Mouse (Mus musculus): ENCODE measurements at regions not wholly inside any gene's neighbourhood (a gene's known extent, or its start where the extent isn't known, plus 50 kb on each side); places are given as distances from the start of the nearest gene placed in this dataset.

DNA sequence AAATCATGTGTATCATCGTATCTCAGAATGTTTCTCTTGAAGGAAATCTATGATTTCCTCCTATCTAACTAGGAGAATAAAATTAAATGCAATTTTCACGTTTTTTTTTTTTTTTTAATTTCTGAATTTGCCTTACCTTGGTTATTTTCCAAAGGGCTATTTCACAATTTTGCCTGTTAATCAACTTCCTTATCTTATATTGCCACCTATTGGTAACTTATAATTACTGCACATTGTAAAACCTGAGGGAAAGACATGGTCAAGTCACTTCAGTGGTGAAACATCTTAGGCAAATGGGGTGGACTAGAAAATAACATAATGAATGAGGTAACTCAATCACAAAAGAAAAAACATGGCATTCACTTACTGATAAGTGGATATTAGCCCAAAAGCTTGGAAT, 232.0 kb downstream of the Nap1l3 start:
- Histone ChIP-seq H3K27me3 (ENCODE audit: insufficient read depth, low read length) (no peaks in the 10 kb centered on the region), H3K9ac (no peak overlapping the region), H3K4me3 (ENCODE audit: low read depth, low read length) (no peak overlapping the region), H3K4me1 (ENCODE audit: insufficient read depth) (no peaks in the 10 kb centered on the region), H3K9me3 (ENCODE audit: low read depth, low read length) (no peaks in the 10 kb centered on the region), H3K27ac (ENCODE audit: low read depth) (no peak overlapping the region), H3K36me3 (ENCODE audit: insufficient read depth) (no peaks in the 10 kb centered on the region), H3K4me2 (no peak overlapping the region)
- ATAC-seq (ENCODE audit: insufficient read depth): no peak
- DNase-seq: peak; percentile 18
- WGBS: 40% methylated on average over 2 of the region's 2 CpGs
- TF ChIP-seq CTCF (IDR thresholded peaks at IDR 0.05; ENCODE audit: low read depth): peak; percentile 24; the same call in 1 of the 2 replicates

Data from lung, embryonic 14.5 days (tissue).